Mouse (Mus musculus) small intestine, adult 2 months (tissue): Measurements from ENCODE around the gene Adamts4. TPM values are rescaled to one million over a fixed set of nuclear protein-coding genes. Genes with fewer than 3 reads are reported as not detected.

ENCODE experiments used
- H3K27ac ChIP-seq: fragments of 200-500 bp; 2 replicates; pipeline ENCODE4 v1.5.1; 2012; ENCODE audit warnings: low read depth, low read length, control low read depth, inconsistent platforms; ENCODE audit not compliant: insufficient read depth
- H3K27me3 ChIP-seq: fragments of 200-500 bp; 2 replicates; pipeline ENCODE4 v1.6.1; 2012; ENCODE audit warnings: mild to moderate bottlenecking, moderate library complexity, low read length, inconsistent platforms; ENCODE audit not compliant: control insufficient read depth, insufficient read depth
- H3K36me3 ChIP-seq: fragments of 200-500 bp; 2 replicates; pipeline ENCODE4 v1.6.1; 2012; ENCODE audit warnings: mild to moderate bottlenecking, low read length, control low read depth, inconsistent platforms; ENCODE audit not compliant: control insufficient read depth, insufficient read depth
- H3K4me1 ChIP-seq: fragments of 200-500 bp; 2 replicates; pipeline ENCODE4 v1.6.1; 2012; ENCODE audit warnings: low read length, inconsistent platforms, mixed read lengths; ENCODE audit not compliant: control insufficient read depth, insufficient read depth, insufficient read length
- H3K4me3 ChIP-seq: fragments of 200-500 bp; 2 replicates; pipeline ENCODE4 v1.5.1; 2012; ENCODE audit warnings: low read depth, mild to moderate bottlenecking, control low read depth, inconsistent platforms, low read length, moderate library complexity
- CTCF ChIP-seq: fragments of 200-500 bp; IDR thresholded peaks from 2 replicates; pipeline ENCODE4 v1.5.1; 2012; ENCODE audit warnings: low read depth, mild to moderate bottlenecking, control low read depth, inconsistent platforms, low read length, moderate library complexity, mixed read lengths; ENCODE audit not compliant: insufficient replicate concordance, insufficient read length; ENCODE audit errors: extremely low read depth
- POLR2A ChIP-seq: fragments of 200-500 bp; IDR thresholded peaks from 2 replicates; pipeline ENCODE4 v1.6.1; 2012; ENCODE audit warnings: low read depth, mild to moderate bottlenecking, control low read depth, inconsistent platforms, low read length, moderate library complexity
- WGBS: fragments of 180-500 bp; shearing (Covaris S2); methylation state at CpG from one replicate; pipeline ENCODE4 v1.1.7; 2018; 5-methylcytosine and 5-hydroxymethylcytosine counted together
- polyA plus RNA-seq: library from polyadenylated mRNA; depleted of rRNA; stranded (reverse); fragments of >200 nt; gene quantifications from 2 replicates; pipeline ENCODE4 v1.2.3, GENCODE M21; 2012

Adamts4 gene
- polyA plus RNA-seq, 1 experiment: 2.6 TPM

GRCm38 (mm10) chr1:171212854-171213253 lies 37.4 kb upstream of the Adamts4 start:
- H3K36me3 ChIP-seq: peaks cover 9% of the 10 kb centered on the region
- H3K4me3 ChIP-seq: no peak overlapping the region
- 52% methylated on average over 3 of the region's 3 CpGs for WGBS
- no peaks in the 10 kb centered on the region for H3K27me3 ChIP-seq
- no peak for TF ChIP-seq POLR2A
- TF ChIP-seq CTCF: no peak
- H3K4me1 ChIP-seq: peaks cover 9% of the 10 kb centered on the region; the same call in 1 of the 2 replicates
- no peak overlapping the region for H3K27ac ChIP-seq

DNA sequence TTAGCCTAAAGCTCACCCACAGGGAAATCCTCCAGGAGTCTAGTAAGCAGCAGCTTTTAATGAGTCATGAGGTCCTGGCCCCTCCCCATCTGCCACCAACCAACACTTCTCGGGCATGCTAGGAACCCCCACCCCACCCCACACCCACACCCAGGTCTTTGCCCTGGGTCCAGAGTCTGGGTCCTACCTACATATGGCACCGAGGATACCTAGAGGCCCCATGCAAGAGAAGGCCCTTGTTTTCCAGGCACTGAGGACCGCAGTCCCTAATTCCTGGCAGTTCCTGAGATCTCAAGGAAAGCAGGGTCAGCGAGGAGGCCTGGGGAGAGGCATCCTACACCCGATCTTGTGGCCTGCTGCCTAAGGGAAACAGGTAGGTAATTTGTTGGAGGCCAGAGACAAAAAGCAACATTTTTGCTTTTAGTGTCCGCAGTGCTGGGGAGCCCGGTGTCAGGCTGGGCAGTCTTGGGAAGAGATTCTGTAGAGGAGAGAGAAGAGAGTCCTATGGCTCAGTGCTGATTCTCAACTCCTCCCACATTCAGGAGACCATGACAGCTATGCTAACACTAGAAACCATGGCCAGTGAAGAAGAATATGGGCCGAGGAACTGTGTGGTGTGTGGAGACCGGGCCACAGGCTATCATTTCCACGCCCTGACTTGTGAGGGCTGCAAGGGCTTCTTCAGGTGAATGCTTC lies 36.3 kb upstream of the Adamts4 start, which contains the start of gene Nr1i3:
TSS of gene Nr1i3 (plus strand) at position 170 of the 696 bp plus-strand sequence.
- Histone ChIP-seq H3K4me3 (peak within 1 kb of the TSS; percentile 78), H3K36me3 (peaks cover 20% of the 10 kb centered on the region), H3K4me1 (peaks cover 9% of the 10 kb centered on the region; the same call in 1 of the 2 replicates), H3K27me3 (no peaks in the 10 kb centered on the region), H3K27ac (peak within 1 kb of the TSS; percentile 96)
- TF ChIP-seq CTCF: no peak
- peak; percentile 76; the same call in 1 of the 2 replicates for TF ChIP-seq POLR2A
- 41% methylated on average over 10 of the region's 10 CpGs for WGBS

DNA sequence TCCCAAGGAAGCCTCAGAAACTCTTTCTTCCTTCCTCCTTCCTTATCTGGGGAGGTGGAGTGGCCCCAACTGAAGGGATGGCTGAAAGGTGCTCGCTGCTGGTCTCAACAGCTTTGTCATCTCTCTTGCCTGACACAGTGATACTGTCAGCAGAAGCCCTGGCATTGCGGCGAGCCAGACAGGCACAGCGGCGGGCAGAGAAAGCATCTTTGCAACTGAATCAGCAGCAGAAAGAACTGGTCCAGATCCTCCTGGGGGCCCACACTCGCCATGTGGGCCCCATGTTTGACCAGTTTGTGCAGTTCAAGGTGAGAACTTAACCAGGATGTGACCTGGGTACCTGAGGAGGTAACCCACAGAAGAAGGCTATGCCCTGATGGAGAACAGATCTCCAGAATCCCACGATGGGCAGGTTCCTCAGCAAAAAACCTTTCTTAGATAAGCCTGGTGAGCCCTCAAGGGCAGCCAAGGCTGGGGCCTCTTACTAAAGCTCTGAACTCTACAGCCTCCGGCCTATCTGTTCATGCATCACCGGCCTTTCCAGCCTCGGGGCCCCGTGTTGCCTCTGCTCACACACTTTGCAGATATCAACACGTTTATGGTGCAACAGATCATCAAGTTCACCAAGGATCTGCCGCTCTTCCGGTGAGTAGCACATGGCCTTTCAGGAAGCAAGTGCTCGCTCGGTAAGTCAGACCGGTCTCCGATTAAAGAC lies 33.8 kb upstream of the Adamts4 start:
- Histone ChIP-seq H3K4me3 (no peak overlapping the region), H3K36me3 (peaks cover 34% of the 10 kb centered on the region), H3K4me1 (peaks cover 14% of the 10 kb centered on the region), H3K27me3 (no peaks in the 10 kb centered on the region), H3K27ac (no peak overlapping the region)
- WGBS: 70% methylated on average over 18 of the region's 18 CpGs
- TF ChIP-seq CTCF: no peak
- TF ChIP-seq POLR2A: no peak

- H3K27ac ChIP-seq: 0 out of 2 replicates have a peak overlapping the region, but pooled peaks have one; percentile 0
- H3K4me1 ChIP-seq: peaks cover 14% of the 10 kb centered on the region
- TF ChIP-seq POLR2A (no peak), CTCF (peak; percentile 89; the same call in 1 of the 2 replicates)
- H3K27me3 ChIP-seq: no peaks in the 10 kb centered on the region
- H3K4me3 ChIP-seq: peak overlapping the region; percentile 23
- WGBS: 7% methylated on average over 10 of the region's 10 CpGs
- H3K36me3 ChIP-seq: peaks cover 34% of the 10 kb centered on the region
Observed at GRCm38 (mm10) chr1:171220871-171221270, 29.4 kb upstream of the Adamts4 start.

DNA sequence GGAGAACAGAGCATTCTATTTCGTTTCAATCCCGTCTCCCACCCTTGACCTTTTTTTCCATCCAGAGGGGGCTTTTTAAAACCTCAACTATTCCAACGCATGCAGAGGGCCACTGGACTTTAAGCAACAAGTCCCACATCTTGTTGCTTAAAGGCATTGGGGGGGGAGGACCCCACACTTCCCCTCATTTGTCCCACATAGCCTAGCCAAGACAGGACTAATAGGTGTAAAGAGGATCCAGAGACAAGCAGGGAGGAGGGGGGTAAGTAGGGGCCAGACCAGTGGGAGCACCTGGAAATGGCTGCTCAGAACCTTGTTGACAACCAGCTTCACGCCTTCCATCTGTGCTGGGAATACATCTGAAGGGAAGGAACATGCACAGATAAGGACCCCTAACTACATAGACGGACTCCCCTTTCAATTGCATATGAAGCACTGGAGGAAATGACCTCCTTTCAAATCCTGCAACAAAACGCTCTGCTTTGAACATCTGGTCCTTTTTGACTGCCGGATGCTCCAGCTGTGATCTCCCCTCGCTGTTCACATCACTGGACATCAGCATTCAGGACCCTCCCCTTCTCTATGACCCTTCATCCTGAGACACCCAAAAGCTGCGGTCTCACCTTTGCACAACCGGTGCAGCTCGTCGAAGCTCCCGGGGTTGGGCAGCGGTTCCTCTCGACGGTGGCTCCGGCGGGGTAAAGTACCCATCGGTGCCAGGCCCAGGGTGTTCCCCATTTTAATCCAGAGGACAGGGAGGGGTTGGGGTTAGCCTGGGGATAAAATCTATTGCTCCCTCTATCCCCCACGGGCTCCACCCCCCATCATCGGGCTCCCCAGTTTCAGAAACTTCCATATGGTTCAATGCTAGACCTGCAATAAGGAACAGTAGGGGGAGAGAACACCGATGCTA lies 28.7 kb upstream of the Adamts4 start:
- no peak for TF ChIP-seq CTCF
- WGBS: 6% methylated on average over 22 of the region's 22 CpGs
- Histone ChIP-seq H3K27ac (0 out of 2 replicates have a peak overlapping the region, but pooled peaks have one; percentile 0), H3K27me3 (no peaks in the 10 kb centered on the region), H3K4me1 (peaks cover 14% of the 10 kb centered on the region), H3K36me3 (peaks cover 34% of the 10 kb centered on the region), H3K4me3 (peak overlapping the region; percentile 84)

DNA sequence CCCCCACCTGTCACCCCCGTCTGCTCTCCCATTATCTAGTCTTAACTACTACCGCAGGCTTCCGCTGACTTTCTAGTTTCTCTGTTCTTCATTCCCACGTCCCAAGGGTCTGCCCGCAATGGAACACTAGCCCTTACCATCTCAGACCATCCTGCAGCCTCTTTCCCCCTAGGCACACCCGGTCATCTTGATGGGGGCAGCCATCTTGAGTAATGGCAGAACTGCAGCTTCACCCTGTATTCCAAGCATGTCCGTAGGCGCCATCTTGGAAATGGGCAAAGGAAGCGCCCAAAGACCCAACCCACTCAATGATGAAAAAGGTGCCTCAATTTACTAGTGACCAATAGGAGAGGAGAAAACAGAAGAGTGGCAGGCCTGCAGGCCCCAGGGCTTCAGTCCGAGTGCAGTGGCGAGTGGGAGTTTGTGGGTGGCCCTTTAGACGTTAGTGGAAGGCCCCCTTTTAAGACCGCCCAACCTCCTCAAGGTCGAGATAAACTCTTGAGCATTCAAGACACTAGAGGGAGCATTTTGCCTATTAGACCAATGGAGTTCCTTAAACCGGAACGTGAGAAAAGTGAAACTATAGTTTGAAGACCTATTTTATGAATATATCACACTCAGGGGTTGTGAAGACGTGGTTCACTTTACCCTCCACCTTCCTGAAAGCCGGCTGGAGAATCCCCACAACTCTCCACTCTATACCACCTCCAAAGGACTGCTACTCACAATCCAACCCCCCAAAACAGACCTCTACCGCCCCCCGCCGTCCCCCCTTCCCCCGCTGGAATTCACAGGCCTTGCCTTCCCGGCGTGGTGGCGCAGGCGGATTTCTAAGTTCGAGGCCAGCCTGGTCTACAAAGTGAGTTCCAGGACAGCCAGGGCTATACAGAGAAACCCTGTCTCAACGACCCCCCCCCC lies 27.7 kb upstream of the Adamts4 start, which contains the start of gene Tomm40l:
TSS of gene Tomm40l (minus strand) at position 277 of the 918 bp plus-strand sequence.
- Histone ChIP-seq H3K27me3 (no peaks in the 10 kb centered on the region), H3K27ac (peak within 1 kb of the TSS; percentile 66), H3K4me1 (peaks cover 14% of the 10 kb centered on the region), H3K4me3 (peak within 1 kb of the TSS; percentile 84), H3K36me3 (peaks cover 25% of the 10 kb centered on the region)
- WGBS: 1% methylated on average over 28 of the region's 28 CpGs
- TF ChIP-seq POLR2A (peak; percentile 68; the same call in 1 of the 2 replicates), CTCF (no peak)
